Mouse (Mus musculus) liver, postnatal 0 days (tissue): Measurements from ENCODE around the gene Ifrd1.

ENCODE experiments used
- CTCF ChIP-seq: sonication (generic); IDR thresholded peaks from 2 replicates; pipeline ENCODE4 v1.5.1; 2016; ENCODE audit warnings: antibody characterized with exemption, low read depth
- EP300 ChIP-seq: IDR thresholded peaks from 2 replicates; pipeline ENCODE4 v1.6.1; 2016; ENCODE audit warnings: antibody characterized with exemption, low read depth, mild to moderate bottlenecking

DNA sequence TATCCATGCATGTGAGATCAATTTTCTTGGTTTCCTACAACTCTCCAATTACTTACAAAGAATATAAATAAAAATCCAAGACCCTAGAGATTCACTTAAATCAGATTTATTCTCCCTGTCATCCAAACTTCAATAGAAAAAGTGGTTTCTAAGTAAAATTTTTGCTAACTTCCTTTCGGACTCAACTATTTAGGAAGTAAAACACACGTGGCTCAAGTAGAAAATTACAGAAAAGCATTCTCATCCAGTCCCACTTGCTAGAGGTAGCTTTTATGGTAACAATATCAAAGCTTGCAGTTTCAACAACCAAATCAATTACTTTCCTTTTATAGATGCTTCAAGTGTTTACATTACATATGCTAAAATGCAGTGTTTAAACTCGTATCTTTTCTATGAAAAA, 27.4 kb downstream of the Ifrd1 start:
- TF ChIP-seq EP300 (no peak), CTCF (no peak)
